7 mouse cellular contexts compared by ENCODE assay signal in genomic region chr11:69412548-69412947, GRCm38 (mm10). TPM values are rescaled to one million over a fixed set of nuclear protein-coding genes. Genes with fewer than 3 reads are reported as not detected.
DNase-seq lines count a peak whose midpoint lies in the region; ATAC-seq lines count a peak whose summit lies in the region.

No protein-coding gene starts in this region.

- peak overlapping the region; percentile 98 for H3K9ac ChIP-seq in forebrain, embryonic 12.5 days
- peak overlapping the region; percentile 55; the same call in 1 of the 2 replicates for H3K9ac ChIP-seq in limb, embryonic 13.5 days
- H3K9ac ChIP-seq in stomach, embryonic 16.5 days (ENCODE audit: low read length) = peak overlapping the region; percentile 17; the same call in 1 of the 2 replicates

- H3K4me3 ChIP-seq in megakaryocyte, embryonic 14.5 days (replicated peaks) = peak overlapping the region; percentile 71
- peak overlapping the region; percentile 66 for H3K4me3 ChIP-seq in forebrain, embryonic 12.5 days (replicated peaks)
- peak overlapping the region; percentile 82 for H3K4me3 ChIP-seq in limb, embryonic 13.5 days
- H3K4me3 ChIP-seq in stomach, embryonic 16.5 days (replicated peaks; ENCODE audit: low read length) = 0 out of 2 replicates have a peak overlapping the region, but pooled peaks have one; percentile 0

- 64% methylated on average over 7 of the region's 7 CpGs for WGBS in forebrain, embryonic 12.5 days
- WGBS in limb, embryonic 13.5 days = 54% methylated on average over 7 of the region's 7 CpGs
- 54% methylated on average over 7 of the region's 7 CpGs for WGBS in stomach, embryonic 16.5 days

- peaks cover 33% of the 10 kb centered on the region for H3K36me3 ChIP-seq in megakaryocyte, embryonic 14.5 days (replicated peaks; ENCODE audit: low read length)
- H3K36me3 ChIP-seq in forebrain, embryonic 12.5 days (replicated peaks) = peaks cover 21% of the 10 kb centered on the region
- peaks cover 30% of the 10 kb centered on the region for H3K36me3 ChIP-seq in limb, embryonic 13.5 days
- H3K36me3 ChIP-seq in stomach, embryonic 16.5 days (ENCODE audit: control insufficient read depth, insufficient read depth, low read length) = 0 out of 2 replicates have a peak, but pooled peaks cover 4% of the 10 kb centered on the region

- ATAC-seq in megakaryocyte, adult 5-6 weeks (ENCODE audit: poor library complexity, severe bottlenecking) = no peak
- no peak for ATAC-seq in forebrain, embryonic 12.5 days (ENCODE audit: low FRiP score)
- no peak for ATAC-seq in limb, embryonic 13.5 days (ENCODE audit: low FRiP score, low read depth)
- no peak for ATAC-seq in stomach, embryonic 16.5 days (ENCODE audit: insufficient read depth, low FRiP score)

- peak overlapping the region; percentile 99 for H3K27ac ChIP-seq in forebrain, embryonic 12.5 days
- peak overlapping the region; percentile 99; the same call in 1 of the 2 replicates for H3K27ac ChIP-seq in limb, embryonic 13.5 days
- H3K27ac ChIP-seq in stomach, embryonic 16.5 days (ENCODE audit: low read length) = peak overlapping the region; percentile 19; the same call in 1 of the 2 replicates

- no peak for DNase-seq in adrenal gland, postnatal 14 days
- no peak for DNase-seq in cerebellum, postnatal 14 days

- H3K4me2 ChIP-seq in forebrain, embryonic 12.5 days = peak overlapping the region; percentile 95
- H3K4me2 ChIP-seq in limb, embryonic 13.5 days (replicated peaks) = peak overlapping the region; percentile 98
- peak overlapping the region; percentile 98 for H3K4me2 ChIP-seq in stomach, embryonic 16.5 days (ENCODE audit: low read depth, low read length)

- no peaks in the 10 kb centered on the region for H3K9me3 ChIP-seq in megakaryocyte, embryonic 14.5 days
- H3K9me3 ChIP-seq in forebrain, embryonic 12.5 days = no peaks in the 10 kb centered on the region
- H3K9me3 ChIP-seq in limb, embryonic 13.5 days = no peaks in the 10 kb centered on the region
- H3K9me3 ChIP-seq in stomach, embryonic 16.5 days (replicated peaks; ENCODE audit: control insufficient read depth, low read length) = no peaks in the 10 kb centered on the region

- peaks cover 75% of the 10 kb centered on the region for H3K4me1 ChIP-seq in megakaryocyte, embryonic 14.5 days
- peaks cover 62% of the 10 kb centered on the region for H3K4me1 ChIP-seq in forebrain, embryonic 12.5 days
- peaks cover 66% of the 10 kb centered on the region for H3K4me1 ChIP-seq in limb, embryonic 13.5 days
- peaks cover 45% of the 10 kb centered on the region for H3K4me1 ChIP-seq in stomach, embryonic 16.5 days (ENCODE audit: control insufficient read depth, insufficient read depth, low read length)

- H3K27me3 ChIP-seq in megakaryocyte, embryonic 14.5 days (replicated peaks) = no peaks in the 10 kb centered on the region
- H3K27me3 ChIP-seq in forebrain, embryonic 12.5 days = no peaks in the 10 kb centered on the region
- no peaks in the 10 kb centered on the region for H3K27me3 ChIP-seq in limb, embryonic 13.5 days
- no peaks in the 10 kb centered on the region for H3K27me3 ChIP-seq in stomach, embryonic 16.5 days (ENCODE audit: control insufficient read depth, insufficient read depth, low read length)

RNA-seq across cellular contexts. Expression of gene Kdm6b, which starts 0.9 kb away (rescaled TPM):
- polyA plus RNA-seq in megakaryocyte, embryonic 14.5 days (2012; ENCODE audit: insufficient read depth, low replicate concordance) = 44.5 and 45.4 TPM in 2 replicates
- total RNA-seq in megakaryocyte, adult 5-6 weeks (2015) = 27.1 and 29.0 TPM in 2 replicates
- 5.0 and 6.7 TPM in 2 replicates for total RNA-seq in megakaryocyte, adult 5-6 weeks (2017)
- polyA plus RNA-seq in forebrain, embryonic 12.5 days (2016; fragmentation: Nextera tagmentation; extraction: Ambion mirVana) = 50.8 and 53.3 TPM in 2 replicates
- 47.3 and 49.3 TPM in 2 replicates for polyA plus RNA-seq in limb, embryonic 13.5 days (2015; fragmentation: Nextera tagmentation; extraction: Ambion mirVana)
- 21.2 and 21.4 TPM in 2 replicates for polyA plus RNA-seq in stomach, embryonic 16.5 days (2015; fragmentation: Nextera tagmentation; extraction: Ambion mirVana)
- 53.7 and 61.3 TPM in 2 replicates for total RNA-seq in adrenal gland, postnatal 14 days (2021)

RNA-seq across cellular contexts. Expression of gene Tmem88, which starts 14.5 kb away (rescaled TPM):
- 0.35 TPM in 1 of 2 replicates, not detected in the other for polyA plus RNA-seq in megakaryocyte, embryonic 14.5 days (2012; ENCODE audit: insufficient read depth, low replicate concordance)
- total RNA-seq in megakaryocyte, adult 5-6 weeks (2015) = 0.14 TPM in 1 of 2 replicates, not detected in the other
- total RNA-seq in megakaryocyte, adult 5-6 weeks (2017) = 0.18 TPM in 1 of 2 replicates, not detected in the other
- polyA plus RNA-seq in forebrain, embryonic 12.5 days (2016; fragmentation: Nextera tagmentation; extraction: Ambion mirVana) = 9.1 and 11.2 TPM in 2 replicates
- polyA plus RNA-seq in limb, embryonic 13.5 days (2015; fragmentation: Nextera tagmentation; extraction: Ambion mirVana) = 24.0 and 25.6 TPM in 2 replicates
- polyA plus RNA-seq in stomach, embryonic 16.5 days (2015; fragmentation: Nextera tagmentation; extraction: Ambion mirVana) = 26.4 and 28.7 TPM in 2 replicates
- total RNA-seq in adrenal gland, postnatal 14 days (2021) = 29.5 and 30.2 TPM in 2 replicates

RNA-seq across cellular contexts. Expression of gene Cyb5d1, which starts 17.1 kb away (rescaled TPM):
- polyA plus RNA-seq in megakaryocyte, embryonic 14.5 days (2012; ENCODE audit: insufficient read depth, low replicate concordance) = 0.25 and 2.4 TPM in 2 replicates
- total RNA-seq in megakaryocyte, adult 5-6 weeks (2015) = 11.6 and 15.3 TPM in 2 replicates
- total RNA-seq in megakaryocyte, adult 5-6 weeks (2017) = 24.0 and 28.1 TPM in 2 replicates
- polyA plus RNA-seq in forebrain, embryonic 12.5 days (2016; fragmentation: Nextera tagmentation; extraction: Ambion mirVana) = 55.0 and 60.9 TPM in 2 replicates
- polyA plus RNA-seq in limb, embryonic 13.5 days (2015; fragmentation: Nextera tagmentation; extraction: Ambion mirVana) = 35.6 and 38.1 TPM in 2 replicates
- 29.4 TPM in 2 replicates for polyA plus RNA-seq in stomach, embryonic 16.5 days (2015; fragmentation: Nextera tagmentation; extraction: Ambion mirVana)
- total RNA-seq in adrenal gland, postnatal 14 days (2021) = 34.2 and 42.6 TPM in 2 replicates

RNA-seq across cellular contexts. Expression of gene Naa38, which starts 17.3 kb away (rescaled TPM):
- polyA plus RNA-seq in megakaryocyte, embryonic 14.5 days (2012; ENCODE audit: insufficient read depth, low replicate concordance) = 33.8 and 159 TPM in 2 replicates
- 90.6 and 105 TPM in 2 replicates for total RNA-seq in megakaryocyte, adult 5-6 weeks (2015)
- total RNA-seq in megakaryocyte, adult 5-6 weeks (2017) = 147 and 161 TPM in 2 replicates
- polyA plus RNA-seq in forebrain, embryonic 12.5 days (2016; fragmentation: Nextera tagmentation; extraction: Ambion mirVana) = 91.7 and 103 TPM in 2 replicates
- 127 and 137 TPM in 2 replicates for polyA plus RNA-seq in limb, embryonic 13.5 days (2015; fragmentation: Nextera tagmentation; extraction: Ambion mirVana)
- polyA plus RNA-seq in stomach, embryonic 16.5 days (2015; fragmentation: Nextera tagmentation; extraction: Ambion mirVana) = 144 and 148 TPM in 2 replicates
- 124 and 137 TPM in 2 replicates for total RNA-seq in adrenal gland, postnatal 14 days (2021)

RNA-seq across cellular contexts. Expression of gene Chd3, which starts 43.3 kb away (rescaled TPM):
- polyA plus RNA-seq in megakaryocyte, embryonic 14.5 days (2012; ENCODE audit: insufficient read depth, low replicate concordance) = 14.5 and 29.7 TPM in 2 replicates
- 13.6 and 13.9 TPM in 2 replicates for total RNA-seq in megakaryocyte, adult 5-6 weeks (2015)
- total RNA-seq in megakaryocyte, adult 5-6 weeks (2017) = 17.1 and 19.8 TPM in 2 replicates
- 94.3 and 98.3 TPM in 2 replicates for polyA plus RNA-seq in forebrain, embryonic 12.5 days (2016; fragmentation: Nextera tagmentation; extraction: Ambion mirVana)
- 117 and 119 TPM in 2 replicates for polyA plus RNA-seq in limb, embryonic 13.5 days (2015; fragmentation: Nextera tagmentation; extraction: Ambion mirVana)
- 48.5 and 55.4 TPM in 2 replicates for polyA plus RNA-seq in stomach, embryonic 16.5 days (2015; fragmentation: Nextera tagmentation; extraction: Ambion mirVana)
- 109 and 118 TPM in 2 replicates for total RNA-seq in adrenal gland, postnatal 14 days (2021)

Comparison
In these comparisons a context has a peak if more than half of its experiments do, and no peak if none do; other contexts are left out.
1. H3K4me3 ChIP-seq: peak in every context shown above with its lines; median percentile 82 in limb, embryonic 13.5 days; 71 in megakaryocyte, embryonic 14.5 days; 66 in forebrain, embryonic 12.5 days; 0 in stomach, embryonic 16.5 days.
2. H3K27ac ChIP-seq: peak in every context shown above with its lines; median percentile 99 in forebrain, embryonic 12.5 days; 99 in limb, embryonic 13.5 days; 19 in stomach, embryonic 16.5 days.
3. H3K9ac ChIP-seq: peak in every context shown above with its lines; median percentile 98 in forebrain, embryonic 12.5 days; 55 in limb, embryonic 13.5 days; 17 in stomach, embryonic 16.5 days.